Mouse (Mus musculus) embryonic facial prominence, embryonic 14.5 days (tissue): Measurements from ENCODE around the gene Dedd. TPM values are rescaled to one million over a fixed set of nuclear protein-coding genes. Genes with fewer than 3 reads are reported as not detected.
A peak's percentile ranks its signal among the peaks of the same experiment; 100 is the strongest.

Experiments used
- ATAC-seq: fragments of 200-750 bp; cut with Nextera tagmentation; 2 replicates; pipeline ENCODE4 v1.8.0; 2017; ENCODE audit warnings: low read depth, moderate number of reproducible peaks, moderate TSS enrichment
- DNase-seq: peaks from one replicate; pipeline ENCODE4 v3.0.0-alpha.2; 2015; ENCODE audit warnings: low spot score
- H3K27ac ChIP-seq: fragments of 300-500 bp; sonication (generic); replicated peaks from 2 replicates; pipeline ENCODE4 v1.5.1; 2014; ENCODE audit warnings: low read depth, mild to moderate bottlenecking, low read length, moderate library complexity
- H3K27me3 ChIP-seq: fragments of 300-500 bp; sonication (generic); replicated peaks from 2 replicates; pipeline ENCODE4 v1.6.1; 2014; ENCODE audit warnings: low read length; ENCODE audit not compliant: control insufficient read depth, insufficient read depth
- H3K36me3 ChIP-seq: fragments of 300-500 bp; sonication (generic); 2 replicates; pipeline ENCODE4 v1.6.1; 2014; ENCODE audit warnings: low read length, mixed read lengths; ENCODE audit not compliant: control insufficient read depth, insufficient read depth
- H3K4me1 ChIP-seq: fragments of 300-500 bp; sonication (generic); 2 replicates; pipeline ENCODE4 v1.6.1; 2014; ENCODE audit warnings: antibody characterized with exemption, low read length; ENCODE audit not compliant: control insufficient read depth, insufficient read depth
- H3K4me2 ChIP-seq: fragments of 300-500 bp; sonication (generic); 2 replicates; pipeline ENCODE4 v1.6.1; 2014; ENCODE audit warnings: low read depth, mild to moderate bottlenecking, low read length, moderate library complexity, mixed read lengths
- H3K4me3 ChIP-seq: fragments of 300-500 bp; sonication (generic); 2 replicates; pipeline ENCODE4 v1.5.1; 2014; ENCODE audit warnings: low read depth, mild to moderate bottlenecking, low read length
- H3K9ac ChIP-seq: fragments of 300-500 bp; sonication (generic); 2 replicates; pipeline ENCODE4 v1.6.1; 2014; ENCODE audit warnings: low read depth, mild to moderate bottlenecking, low read length, moderate library complexity, mixed read lengths
- H3K9me3 ChIP-seq: fragments of 300-500 bp; sonication (generic); 2 replicates; pipeline ENCODE4 v1.6.1; 2016; ENCODE audit warnings: low read length; ENCODE audit not compliant: control insufficient read depth
- WGBS: fragments of 180-500 bp; shearing (Covaris S2); extraction: QIAGEN DNeasy Blood & Tissue Kit; methylation state at CpG from one replicate; pipeline ENCODE4 v1.1.7; 2014; 5-methylcytosine and 5-hydroxymethylcytosine counted together
- polyA plus RNA-seq: library from polyadenylated mRNA; unstranded; fragments of >200 nt; fragmentation: Nextera tagmentation; extraction: Ambion mirVana; gene quantifications from 2 replicates; pipeline ENCODE4 v1.2.1, GENCODE M21; 2014

The Dedd gene
- polyA plus RNA-seq, 1 experiment from 2014 or later: 52.1 TPM

GRCm38 (mm10) chr1:171360656-171361055 lies 31.7 kb downstream of the Dedd start, which contains the start of gene Klhdc9:
TSS of gene Klhdc9 (minus strand) at chr1:171360798.
- 0 out of 2 replicates have a peak, but pooled peaks cover 3% of the 10 kb centered on the region for H3K9me3 ChIP-seq
- H3K27me3 ChIP-seq: no peaks in the 10 kb centered on the region
- H3K36me3 ChIP-seq: peaks cover 12% of the 10 kb centered on the region
- DNase-seq: peak; percentile 97
- H3K27ac ChIP-seq: no peak within 1 kb of the TSS; the same call in 1 of the 2 replicates
- H3K4me1 ChIP-seq: 0 out of 2 replicates have a peak, but pooled peaks cover 3% of the 10 kb centered on the region
- 1% methylated on average over 21 of the region's 21 CpGs for WGBS
- peak within 1 kb of the TSS; percentile 46 for H3K4me3 ChIP-seq
- peak within 1 kb of the TSS; percentile 61 for H3K9ac ChIP-seq
- peak; percentile 97 for ATAC-seq
- H3K4me2 ChIP-seq: peak within 1 kb of the TSS; percentile 64

- Histone ChIP-seq H3K27me3 (no peaks in the 10 kb centered on the region), H3K27ac (no peak overlapping the region; the same call in 1 of the 2 replicates), H3K4me3 (peak overlapping the region; percentile 46), H3K9ac (peak overlapping the region; percentile 61), H3K4me2 (peak overlapping the region; percentile 64), H3K9me3 (0 out of 2 replicates have a peak, but pooled peaks cover 3% of the 10 kb centered on the region), H3K36me3 (peaks cover 11% of the 10 kb centered on the region), H3K4me1 (0 out of 2 replicates have a peak, but pooled peaks cover 3% of the 10 kb centered on the region)
- DNase-seq (peak; percentile 86), ATAC-seq (peak; percentile 73)
- 22% methylated on average over 16 of the region's 16 CpGs for WGBS
Measured at GRCm38 (mm10) chr1:171361106-171362103, 32.5 kb downstream of the Dedd start.

- Histone ChIP-seq H3K36me3 (no peaks in the 10 kb centered on the region), H3K4me1 (no peaks in the 10 kb centered on the region), H3K9ac (no peak overlapping the region), H3K27ac (no peak overlapping the region), H3K4me2 (no peak overlapping the region), H3K27me3 (no peaks in the 10 kb centered on the region), H3K4me3 (no peak overlapping the region), H3K9me3 (no peaks in the 10 kb centered on the region)
- ATAC-seq: no peak
- no peak for DNase-seq
- WGBS: 61% methylated on average over 7 of the region's 7 CpGs
Measured at GRCm38 (mm10) chr1:171365934-171366333, 37.0 kb downstream of the Dedd start.

DNA sequence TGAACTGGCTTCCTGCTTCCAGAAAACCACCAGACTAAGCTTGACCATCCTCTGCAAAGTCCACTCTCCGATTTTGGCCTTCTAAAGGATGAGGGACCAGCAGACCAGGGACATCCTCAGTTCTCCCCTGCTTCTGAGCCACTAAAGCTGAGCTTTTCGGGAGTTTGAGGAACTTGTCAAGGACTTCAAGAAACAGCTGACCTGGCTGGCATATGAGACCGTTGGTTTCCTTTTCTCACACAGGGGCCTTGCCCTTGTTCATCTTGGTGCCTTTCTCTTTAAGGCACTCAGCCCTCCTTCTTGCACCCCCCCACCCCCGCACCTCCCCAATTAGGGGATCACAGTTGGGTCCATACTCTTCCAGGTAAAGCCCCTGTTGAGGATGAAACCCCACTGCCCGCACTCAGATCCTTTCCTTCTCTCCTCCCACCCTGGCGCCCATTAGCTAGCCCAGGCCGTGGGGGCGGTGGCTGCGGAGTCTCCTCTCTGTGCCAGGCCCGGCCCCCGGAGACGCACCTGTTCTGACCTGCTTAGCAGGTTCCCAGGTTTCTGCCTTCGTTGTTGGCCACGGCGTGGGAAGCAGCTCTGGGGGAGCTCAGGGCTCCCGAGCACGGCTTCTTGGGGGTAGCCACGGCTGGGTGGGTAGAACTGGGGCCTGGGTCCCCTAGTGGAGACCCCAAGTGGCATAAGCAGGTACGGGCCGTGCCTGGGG lies 41.1 kb downstream of the Dedd start, which contains the start of gene Nectin4:
TSS of gene Nectin4 (plus strand) at position 255 of the 712 bp plus-strand sequence.
- 0 out of 2 replicates have a peak within 1 kb of the TSS, but pooled peaks have one; percentile 34 for H3K27ac ChIP-seq
- no peaks in the 10 kb centered on the region for H3K27me3 ChIP-seq
- peak; percentile 80 for DNase-seq
- peak within 1 kb of the TSS; percentile 31 for H3K4me2 ChIP-seq
- H3K4me1 ChIP-seq: peaks cover 13% of the 10 kb centered on the region
- WGBS: 27% methylated on average over 18 of the region's 20 CpGs
- peak within 1 kb of the TSS; percentile 16 for H3K4me3 ChIP-seq
- ATAC-seq: peak; percentile 80
- H3K9ac ChIP-seq: peak within 1 kb of the TSS; percentile 46
- no peaks in the 10 kb centered on the region for H3K36me3 ChIP-seq
- H3K9me3 ChIP-seq: no peaks in the 10 kb centered on the region

GRCm38 (mm10) chr1:171372880-171373279 lies 43.9 kb downstream of the Dedd start:
- no peaks in the 10 kb centered on the region for H3K36me3 ChIP-seq
- 29% methylated on average over 3 of the region's 3 CpGs for WGBS
- H3K9ac ChIP-seq: no peak overlapping the region; the same call in 1 of the 2 replicates
- no peak overlapping the region for H3K27ac ChIP-seq
- H3K4me1 ChIP-seq: peaks cover 13% of the 10 kb centered on the region
- no peak for ATAC-seq
- H3K9me3 ChIP-seq: no peaks in the 10 kb centered on the region
- peak overlapping the region; percentile 16; the same call in 1 of the 2 replicates for H3K4me3 ChIP-seq
- no peaks in the 10 kb centered on the region for H3K27me3 ChIP-seq
- DNase-seq: no peak
- H3K4me2 ChIP-seq: 0 out of 2 replicates have a peak overlapping the region, but pooled peaks have one; percentile 6

DNA sequence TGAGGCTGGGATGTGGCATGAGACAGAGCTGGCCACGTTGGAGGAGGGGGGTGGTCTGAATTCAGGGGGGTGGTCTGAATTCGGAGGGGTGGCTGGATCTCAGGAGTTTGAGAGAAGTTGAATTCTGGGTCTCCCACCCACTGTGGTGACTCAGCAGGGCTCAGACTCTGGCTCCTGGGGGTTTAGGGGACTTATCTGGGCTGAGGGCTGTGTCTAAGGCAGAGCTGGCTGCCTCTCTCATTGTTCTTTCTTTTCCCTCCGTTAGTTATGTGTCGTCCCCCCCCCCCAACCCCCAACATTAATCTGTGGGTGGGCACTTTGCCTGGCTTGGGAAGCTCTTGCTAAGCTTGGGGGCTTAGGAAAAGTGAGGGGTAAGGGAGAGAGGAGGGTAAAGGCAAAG lies 45.0 kb downstream of the Dedd start:
- H3K9ac ChIP-seq: 0 out of 2 replicates have a peak overlapping the region, but pooled peaks have one; percentile 2
- H3K4me2 ChIP-seq: peak overlapping the region; percentile 31
- 2% methylated on average over 4 of the region's 4 CpGs for WGBS
- H3K4me3 ChIP-seq: no peak overlapping the region
- peak; percentile 70 for DNase-seq
- peak overlapping the region; percentile 77 for H3K27ac ChIP-seq
- peak; percentile 37 for ATAC-seq
- H3K4me1 ChIP-seq: peaks cover 13% of the 10 kb centered on the region
- no peaks in the 10 kb centered on the region for H3K9me3 ChIP-seq
- H3K36me3 ChIP-seq: no peaks in the 10 kb centered on the region
- no peaks in the 10 kb centered on the region for H3K27me3 ChIP-seq

GRCm38 (mm10) chr1:171375646-171376097 lies 46.7 kb downstream of the Dedd start:
- Histone ChIP-seq H3K4me1 (peaks cover 20% of the 10 kb centered on the region), H3K36me3 (no peaks in the 10 kb centered on the region), H3K27ac (no peak overlapping the region; the same call in 1 of the 2 replicates), H3K9me3 (no peaks in the 10 kb centered on the region), H3K27me3 (peaks cover 11% of the 10 kb centered on the region), H3K4me2 (no peak overlapping the region), H3K4me3 (no peak overlapping the region), H3K9ac (no peak overlapping the region)
- no peak for DNase-seq
- 47% methylated on average over 9 of the region's 9 CpGs for WGBS
- ATAC-seq: no peak

- DNase-seq (no peak), ATAC-seq (no peak)
- H3K36me3 ChIP-seq: no peaks in the 10 kb centered on the region
- no peak overlapping the region for H3K27ac ChIP-seq
- WGBS: 89% methylated on average over 6 of the region's 6 CpGs
- no peak overlapping the region for H3K9ac ChIP-seq
- H3K27me3 ChIP-seq: peaks cover 14% of the 10 kb centered on the region
- no peak overlapping the region for H3K4me2 ChIP-seq
- H3K4me1 ChIP-seq: peaks cover 17% of the 10 kb centered on the region
- H3K9me3 ChIP-seq: no peaks in the 10 kb centered on the region
- no peak overlapping the region for H3K4me3 ChIP-seq
Measured at GRCm38 (mm10) chr1:171378298-171378697, 49.4 kb downstream of the Dedd start.
